Mouse (Mus musculus): ENCODE measurements around the gene Ppcdc.
A peak's percentile ranks its signal among the peaks of the same experiment; 100 is the strongest.
"Not testable (repeated sequence)": the region's sequence is repeated elsewhere in the genome, so short reads cannot be mapped to it uniquely, and the experiment has no call there.

Gene Ppcdc

DNA sequence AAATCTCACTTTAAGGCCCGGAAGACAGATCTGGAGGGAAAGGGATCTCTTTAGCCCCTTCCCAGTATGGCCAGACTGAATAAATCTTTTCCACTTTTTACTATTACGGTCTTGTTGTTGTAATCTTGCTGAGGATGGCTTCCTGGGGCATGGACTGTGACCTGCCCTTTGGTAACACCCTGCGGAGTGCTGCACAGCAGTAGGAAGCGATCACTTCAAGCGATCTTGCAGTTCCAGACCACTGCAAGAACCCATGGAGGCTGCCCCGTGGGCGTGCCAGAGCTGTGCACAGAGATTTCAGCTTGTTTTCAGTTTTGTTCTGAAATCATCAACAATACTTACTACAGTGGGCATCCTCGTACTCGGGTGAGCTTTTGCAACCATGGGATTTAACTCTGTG lies 8.7 kb downstream of the Ppcdc start:
- DNase-seq (ENCODE audit: low read depth in 1 of 2, low spot score in 2 of 2): no peak

DNA sequence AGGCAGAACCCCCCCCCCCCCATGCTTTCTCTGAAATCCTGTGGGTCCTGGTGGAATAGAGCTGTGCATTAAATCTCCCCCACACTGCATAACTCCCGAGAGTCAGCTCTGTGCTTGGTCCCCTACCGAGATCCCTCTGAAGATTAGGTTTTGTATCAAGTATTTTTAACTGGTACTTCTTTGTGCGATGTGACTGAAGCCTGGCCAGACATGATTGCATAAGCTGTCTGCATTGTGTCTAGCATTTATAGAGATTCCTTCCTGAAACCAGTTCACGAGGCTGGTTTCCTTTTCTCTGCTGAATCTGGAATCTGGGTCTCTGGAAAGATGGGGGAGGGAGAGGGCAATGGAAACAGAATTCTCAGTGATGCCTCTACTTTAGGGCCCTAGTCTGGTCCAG lies 11.5 kb downstream of the Ppcdc start:
- no peak for DNase-seq (ENCODE audit: low read depth in 1 of 2, low spot score in 2 of 2)

DNA sequence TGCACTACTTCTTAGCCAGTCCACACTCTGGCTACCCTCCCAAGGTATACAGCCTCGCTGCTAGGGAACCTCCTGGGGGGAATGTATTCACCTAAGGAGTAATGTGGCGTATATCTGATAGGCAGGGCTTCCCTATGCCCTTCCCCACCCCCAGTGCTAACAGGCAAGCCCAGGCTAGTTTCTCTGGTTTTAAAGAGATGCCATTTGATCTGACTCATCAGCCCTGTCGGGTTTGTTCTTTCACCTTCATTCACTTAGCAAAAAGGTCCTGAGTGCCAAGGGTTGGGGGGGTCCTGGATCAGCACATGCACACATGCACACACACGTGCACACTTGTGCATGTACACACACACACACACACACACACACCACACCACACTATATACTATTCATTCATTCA lies 12.0 kb downstream of the Ppcdc start:
- DNase-seq (ENCODE audit: low read depth in 1 of 2, low spot score in 2 of 2): no peak

- not testable (repeated sequence) for DNase-seq (ENCODE audit: low read depth in 1 of 2, low spot score in 2 of 2)
Measured at GRCm38 (mm10) chr9:57427123-57427522, 12.8 kb downstream of the Ppcdc start.

GRCm38 (mm10) chr9:57425116-57425515 lies 14.8 kb downstream of the Ppcdc start:
- no peak for DNase-seq (ENCODE audit: low read depth in 1 of 2, low spot score in 2 of 2)

DNA sequence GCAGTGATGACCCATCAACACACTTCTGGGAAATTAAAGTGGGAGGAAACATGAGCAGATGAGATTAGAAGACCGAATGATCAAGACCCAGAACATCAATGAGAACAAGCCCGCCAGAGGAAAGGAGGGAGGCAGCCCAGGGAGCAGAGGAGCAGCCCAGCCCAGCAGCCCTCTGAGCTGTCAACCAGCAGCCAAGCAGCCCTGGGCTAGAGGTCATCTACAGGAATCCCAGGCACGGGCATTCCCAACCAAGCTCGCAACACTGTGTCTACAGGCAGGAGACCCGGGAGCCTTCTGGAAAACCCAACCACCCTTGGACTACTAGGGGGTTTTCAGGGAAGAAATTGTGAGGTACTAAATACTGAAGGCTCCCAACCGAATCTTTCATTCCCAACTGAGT lies 15.9 kb downstream of the Ppcdc start:
- DNase-seq (ENCODE audit: low read depth in 1 of 2, low spot score in 2 of 2): no peak

- no peak for DNase-seq (ENCODE audit: low read depth in 1 of 2, low spot score in 2 of 2)
Measured at GRCm38 (mm10) chr9:57421688-57422111, 18.2 kb downstream of the Ppcdc start.

- peak; percentile 80 to 86 for DNase-seq (ENCODE audit: low read depth in 1 of 2, low spot score in 2 of 2)
Measured at GRCm38 (mm10) chr9:57421121-57421571, 18.8 kb downstream of the Ppcdc start.

DNA sequence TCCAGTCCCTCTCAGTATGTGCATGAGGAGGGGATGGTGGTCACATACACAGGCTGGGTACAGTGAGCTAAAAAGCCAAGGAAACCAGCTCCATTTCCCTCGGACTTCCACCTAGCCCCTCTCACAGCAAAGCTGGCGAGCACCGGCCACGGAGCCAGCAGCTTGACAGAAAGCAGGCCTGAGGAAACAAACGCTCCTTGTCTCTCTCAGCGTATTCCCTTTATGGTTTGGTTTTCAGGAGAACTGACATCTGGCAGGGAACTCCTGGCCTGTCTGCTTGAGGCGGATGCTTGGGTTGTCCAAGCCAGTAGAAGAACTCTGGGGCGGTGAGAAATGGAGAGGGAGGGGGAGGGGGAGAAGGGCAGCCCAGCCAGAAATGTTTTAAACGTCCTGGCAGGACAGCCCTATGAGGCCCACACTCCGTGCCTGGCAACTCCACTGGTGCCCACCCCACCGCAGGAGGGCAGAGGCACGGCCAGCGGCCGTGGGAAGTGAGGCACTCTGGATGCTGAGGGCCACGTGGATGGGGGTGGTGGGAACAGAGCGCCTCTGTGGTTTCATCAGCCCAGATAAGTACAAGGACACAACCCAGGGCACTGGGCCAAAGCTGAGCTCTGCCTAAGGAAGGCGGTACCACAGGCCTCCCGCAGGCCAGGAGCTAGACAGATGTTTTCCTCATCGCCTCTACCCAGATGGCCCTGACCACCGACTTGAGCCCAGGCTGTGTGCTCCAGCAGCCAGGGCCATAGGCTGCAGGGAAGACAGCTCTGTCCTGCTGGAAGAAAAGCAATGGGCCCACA lies 19.4 kb downstream of the Ppcdc start:
- DNase-seq (ENCODE audit: low read depth in 1 of 2, low spot score in 2 of 2): peak in 1 of 2 experiments; percentile 44

- no peak for DNase-seq (ENCODE audit: low read depth in 1 of 2, low spot score in 2 of 2)
Measured at GRCm38 (mm10) chr9:57419521-57420267, 20.2 kb downstream of the Ppcdc start.

DNA sequence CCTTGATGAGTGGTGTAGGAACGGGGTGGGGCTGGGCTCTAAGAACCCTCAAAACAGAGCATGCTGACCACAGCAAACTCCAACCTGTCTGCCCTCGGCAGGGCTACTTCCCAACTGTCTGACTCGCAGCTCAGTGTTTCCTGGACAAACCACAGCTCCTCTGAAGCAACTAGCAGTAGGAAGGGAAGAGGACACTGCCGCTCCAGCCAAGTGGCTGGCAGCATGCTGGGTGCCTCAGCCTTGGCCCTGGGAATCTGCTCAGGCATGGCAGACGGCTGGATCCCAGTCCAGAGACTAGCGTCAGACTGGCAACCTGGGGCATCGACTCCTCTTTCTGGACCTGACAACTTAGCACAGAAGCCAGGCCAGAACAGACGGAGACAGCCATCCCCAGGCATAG lies 22.6 kb downstream of the Ppcdc start:
- no peak for DNase-seq (ENCODE audit: low read depth in 1 of 2, low spot score in 2 of 2)

- no peak for DNase-seq (ENCODE audit: low read depth in 1 of 2, low spot score in 2 of 2)
Measured at GRCm38 (mm10) chr9:57407120-57407905, 32.6 kb downstream of the Ppcdc start.

GRCm38 (mm10) chr9:57406395-57406794 lies 33.5 kb downstream of the Ppcdc start:
- no peak for DNase-seq (ENCODE audit: low read depth in 1 of 2, low spot score in 2 of 2)

GRCm38 (mm10) chr9:57404036-57404435 lies 35.9 kb downstream of the Ppcdc start:
- no peak for DNase-seq (ENCODE audit: low read depth in 1 of 2, low spot score in 2 of 2)

GRCm38 (mm10) chr9:57402318-57403251 lies 37.3 kb downstream of the Ppcdc start:
- no peak for DNase-seq (ENCODE audit: low read depth in 1 of 2, low spot score in 2 of 2)

GRCm38 (mm10) chr9:57398773-57399172 lies 41.2 kb downstream of the Ppcdc start:
- DNase-seq (ENCODE audit: low read depth in 1 of 2, low spot score in 2 of 2): no peak

- no peak for DNase-seq (ENCODE audit: low read depth in 1 of 2, low spot score in 2 of 2)
Measured at GRCm38 (mm10) chr9:57392892-57393291, 47.0 kb downstream of the Ppcdc start.

- DNase-seq (ENCODE audit: low read depth in 1 of 2, low spot score in 2 of 2): no peak
Measured at GRCm38 (mm10) chr9:57390869-57391268, 49.1 kb downstream of the Ppcdc start.

DNA sequence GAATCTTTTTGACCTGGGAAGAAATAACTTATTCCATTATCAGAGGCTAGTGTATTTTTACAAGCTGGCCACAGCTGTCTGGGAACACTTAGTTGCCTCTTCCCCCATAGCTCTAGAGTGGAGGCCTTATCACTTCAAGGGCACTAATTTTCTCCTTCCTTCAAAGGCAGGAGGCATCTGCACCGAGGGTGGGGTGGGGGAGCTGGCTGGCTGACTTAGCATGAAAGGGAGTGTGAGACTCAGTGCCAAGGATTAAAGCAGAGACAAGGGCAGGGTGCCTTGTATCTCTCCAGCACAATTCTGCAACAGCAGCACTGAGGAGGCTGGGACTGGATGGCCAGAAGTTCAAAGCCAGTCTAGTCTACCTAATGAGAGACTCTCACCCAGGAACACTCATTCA lies 50.8 kb downstream of the Ppcdc start:
- no peak for DNase-seq (ENCODE audit: low read depth in 1 of 2, low spot score in 2 of 2)

DNA sequence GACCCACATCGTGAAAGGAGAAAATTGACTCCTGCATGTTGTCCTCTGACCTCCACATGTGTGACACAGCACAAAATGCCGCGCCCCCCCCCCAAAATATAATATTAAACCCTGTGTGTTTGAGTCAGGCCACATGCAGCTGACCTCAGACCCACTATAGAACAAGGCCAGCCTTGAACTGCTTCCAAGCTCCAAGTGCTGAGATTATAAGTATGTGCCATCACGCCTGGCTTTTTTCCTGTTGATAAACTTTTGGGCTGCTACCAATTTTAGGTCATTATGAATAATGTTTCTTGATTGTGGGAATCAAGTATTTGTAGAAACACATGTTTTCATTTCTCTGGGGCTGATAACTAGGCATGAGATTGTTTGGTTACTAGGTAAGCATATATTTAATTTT lies 53.0 kb downstream of the Ppcdc start:
- DNase-seq (ENCODE audit: low read depth in 1 of 2, low spot score in 2 of 2): no peak

Data from monocyte, adult 2 months (primary cell).